Mouse (Mus musculus) G1E (cell line): ENCODE measurements around the gene Spaca4.

Experiments
- CTCF ChIP-seq: IDR thresholded peaks from 2 replicates; pipeline ENCODE4 v1.5.1; 2012; ENCODE audit warnings: low read depth, low read length, inconsistent platforms, mixed read lengths
- GATA1 ChIP-seq: IDR thresholded peaks from 2 replicates; pipeline ENCODE4 v1.6.1; 2012; ENCODE audit warnings: borderline replicate concordance, low read length, inconsistent platforms, mixed read lengths
- TAL1 ChIP-seq: conservative IDR thresholded peaks from 2 replicates; pipeline ENCODE4 v1.6.1; 2012; ENCODE audit warnings: low read depth, low read length, inconsistent platforms, mixed read lengths

GRCm38 (mm10) chr7:45705873-45706281 lies 19.7 kb downstream of the Spaca4 start:
- TF ChIP-seq GATA1 (no peak), CTCF (no peak), TAL1 (no peak)
